Mouse (Mus musculus) cerebellum, adult 2 months (tissue): ENCODE data around the gene Dhx16.

ENCODE experiments used
- CTCF ChIP-seq: fragments of 200-500 bp; IDR thresholded peaks from 2 replicates; pipeline ENCODE4 v1.5.1; 2011; ENCODE audit warnings: low read depth, mild to moderate bottlenecking, control low read depth, low read length, moderate library complexity, borderline replicate concordance; ENCODE audit not compliant: insufficient read depth
- POLR2A ChIP-seq: fragments of 200-500 bp; IDR thresholded peaks from 2 replicates; pipeline ENCODE4 v1.6.1; 2011; ENCODE audit warnings: low read length, control low read depth, borderline replicate concordance; ENCODE audit not compliant: insufficient read depth

GRCm38 (mm10) chr17:35864832-35865353, 14.7 kb upstream of the Dhx16 start:
- TF ChIP-seq CTCF (no peak), POLR2A (no peak)
